Mouse (Mus musculus): ENCODE measurements around the gene Ifnab.

Gene Ifnab

GRCm38 (mm10) chr4:88691259-88691658, at the start of gene Ifnab:
Gene Ifnab (minus strand): TSS chr4:88691359.
- DNase-seq (ENCODE audit: low read depth) = no peak

GRCm38 (mm10) chr4:88739036-88739435, 47.9 kb upstream of the Ifnab start:
- DNase-seq (ENCODE audit: low read depth) = no peak

- peak; percentile 64 for DNase-seq (ENCODE audit: low read depth)
Observed at GRCm38 (mm10) chr4:88738480-88738879, 47.3 kb upstream of the Ifnab start.

- no peak for DNase-seq (ENCODE audit: low read depth)
Observed at GRCm38 (mm10) chr4:88727324-88727723, 36.2 kb upstream of the Ifnab start.

DNA sequence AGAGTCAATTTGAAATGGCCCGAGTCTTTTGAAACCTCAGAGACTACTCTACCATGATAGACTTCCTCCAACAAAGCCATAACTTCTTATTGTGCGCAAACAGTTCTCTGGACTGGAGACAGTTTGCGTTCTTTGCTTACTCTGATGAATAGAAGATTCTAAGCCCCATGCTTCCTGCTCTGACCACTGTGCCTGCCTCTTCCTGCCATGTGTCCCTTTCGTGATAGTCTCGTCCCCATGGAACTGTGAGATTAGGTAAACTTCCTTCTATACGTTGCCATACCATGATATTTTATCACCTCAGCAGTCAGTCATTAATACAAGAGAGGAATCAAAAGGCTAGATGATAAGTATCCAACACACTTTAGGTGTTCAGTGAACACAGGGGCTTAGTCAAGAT, 35.6 kb upstream of the Ifnab start:
- no peak for DNase-seq (ENCODE audit: low read depth)

DNA sequence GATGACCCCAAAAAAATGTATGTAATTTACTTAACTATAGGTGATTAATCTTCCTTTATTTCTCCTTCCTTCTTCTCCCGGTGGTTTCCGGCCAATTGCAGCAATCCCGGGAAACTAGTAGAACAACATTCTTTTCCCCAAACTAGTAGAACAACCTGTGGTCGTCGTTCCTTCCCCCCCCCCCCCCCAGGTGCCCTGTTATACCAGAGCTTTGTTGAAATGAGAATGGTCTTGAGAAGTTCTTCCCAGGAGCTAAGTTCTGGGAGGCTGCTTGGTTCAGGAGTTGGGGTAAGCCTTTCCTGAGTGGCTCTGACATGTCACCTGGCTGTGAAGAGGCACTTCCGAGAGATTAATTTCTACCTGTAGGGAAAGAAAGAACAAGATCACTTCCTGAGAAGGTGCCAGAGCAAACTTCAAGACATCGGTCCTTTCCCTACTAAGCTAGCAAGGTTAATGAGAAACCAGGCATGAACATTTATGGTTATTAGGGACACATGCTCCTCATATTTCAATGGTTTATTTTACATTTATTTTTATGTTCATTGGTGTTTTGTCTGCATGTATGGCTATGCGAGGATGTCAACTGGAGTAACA, 32.4 kb upstream of the Ifnab start:
- DNase-seq (ENCODE audit: low read depth) = no peak

DNA sequence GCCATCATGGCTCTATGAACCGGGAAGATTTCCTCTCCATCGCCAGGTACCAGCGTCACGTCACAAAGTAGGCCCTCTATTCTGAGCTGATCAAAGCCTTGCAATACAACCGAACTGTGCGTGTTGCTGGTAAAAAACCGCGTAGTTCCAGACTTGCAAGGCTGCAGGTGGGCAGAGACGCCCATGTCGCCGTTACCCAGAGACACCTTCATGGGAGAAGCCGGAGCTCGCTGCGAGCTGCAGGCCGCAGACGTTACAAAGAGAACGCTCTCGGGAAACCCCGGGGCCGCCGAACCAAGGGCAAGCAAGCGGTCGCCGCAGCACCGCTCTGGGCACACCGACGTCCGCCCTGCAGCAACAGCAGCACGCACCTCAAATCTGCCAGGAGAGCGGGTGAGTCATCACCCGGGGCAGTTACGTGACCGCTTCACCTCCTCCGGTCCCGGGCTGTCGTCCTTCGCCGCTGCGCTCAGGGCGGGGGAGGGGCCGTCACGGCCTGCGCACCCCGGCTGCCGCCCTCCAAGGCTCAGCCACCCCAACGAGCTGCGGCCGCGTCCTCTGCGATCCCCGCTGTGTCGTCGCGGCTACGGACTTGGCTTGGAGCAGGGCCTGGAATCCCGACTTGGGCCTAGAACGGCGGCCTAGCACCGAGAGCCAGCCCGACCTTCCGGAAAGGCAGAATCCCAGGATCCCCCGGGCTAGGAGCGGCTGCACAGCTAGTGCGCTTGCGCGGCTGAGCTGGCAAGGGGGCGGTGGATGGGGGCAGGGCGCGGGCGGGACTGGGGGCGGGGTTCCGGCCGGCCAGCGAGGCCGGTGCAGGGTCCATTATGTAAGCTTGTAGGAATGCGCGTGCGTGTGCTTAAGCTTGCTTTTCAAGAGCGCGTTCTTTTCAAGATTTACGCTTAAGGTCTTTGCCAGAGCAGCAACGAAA, 30.9 kb upstream of the Ifnab start, which contains the start of the genes Gm26566 and Klhl9:
Gene Gm26566, plus strand, starts transcription at position 15 of the 931 bp plus-strand sequence.
Gene Klhl9, minus strand, starts transcription at position 675 of the 931 bp plus-strand sequence.
- DNase-seq (ENCODE audit: low read depth) = peak; percentile 79

GRCm38 (mm10) chr4:88718715-88719114, 27.6 kb upstream of the Ifnab start:
- DNase-seq (ENCODE audit: low read depth) = no peak

- no peak for DNase-seq (ENCODE audit: low read depth)
Observed at GRCm38 (mm10) chr4:88715059-88715458, 23.9 kb upstream of the Ifnab start.

DNA sequence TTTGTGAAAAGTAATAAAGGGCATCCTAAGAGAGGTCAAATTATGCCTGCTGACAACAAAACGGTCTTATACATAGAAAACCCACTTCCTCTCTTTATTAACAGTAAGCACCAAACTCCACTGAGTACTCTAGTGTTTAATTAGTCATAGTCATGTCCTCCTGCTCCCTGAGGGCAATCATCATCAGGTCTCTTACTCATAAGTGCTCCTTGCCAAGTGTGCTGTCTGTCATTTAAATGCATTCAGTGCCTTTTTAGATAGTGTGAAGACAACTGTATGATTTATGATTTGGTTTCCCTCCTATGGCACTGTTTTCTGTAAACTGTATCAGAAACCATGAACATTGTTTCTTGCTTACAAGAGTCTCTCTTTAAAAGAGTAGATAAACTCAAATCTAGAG, 23.1 kb upstream of the Ifnab start:
- DNase-seq (ENCODE audit: low read depth) = no peak

DNA sequence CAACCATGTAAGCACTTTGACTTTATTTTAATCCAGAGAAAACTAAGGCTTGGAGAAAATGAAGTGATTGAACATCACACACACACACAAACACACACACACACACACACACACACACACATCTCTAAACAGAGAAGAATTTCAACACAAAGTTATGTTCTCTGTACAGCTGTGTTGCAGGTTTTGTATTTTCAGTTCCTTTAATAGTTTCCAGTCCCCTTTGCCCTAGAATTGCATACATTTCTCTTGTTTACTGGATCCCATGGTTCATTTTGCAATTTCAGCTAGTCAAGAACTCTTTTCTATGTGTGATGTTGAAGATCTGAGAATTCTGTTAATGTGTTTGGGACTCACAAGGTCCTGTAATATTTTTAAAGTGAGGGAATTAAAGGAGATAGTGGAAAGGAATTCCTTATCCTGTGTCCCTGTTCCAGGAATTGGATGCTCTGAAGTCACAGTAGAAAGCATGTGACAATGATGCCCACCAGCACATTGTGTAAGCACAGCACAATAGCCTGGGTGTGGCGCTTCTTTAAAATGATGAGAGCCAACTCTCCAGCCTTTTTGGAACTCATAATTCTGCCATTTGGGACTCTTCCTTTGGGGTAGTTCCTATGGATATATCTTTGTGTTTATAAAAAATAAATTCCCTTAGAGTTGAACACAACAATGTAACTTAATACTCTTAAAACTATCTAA, 16.1 kb upstream of the Ifnab start:
- DNase-seq (ENCODE audit: low read depth) = no peak

DNA sequence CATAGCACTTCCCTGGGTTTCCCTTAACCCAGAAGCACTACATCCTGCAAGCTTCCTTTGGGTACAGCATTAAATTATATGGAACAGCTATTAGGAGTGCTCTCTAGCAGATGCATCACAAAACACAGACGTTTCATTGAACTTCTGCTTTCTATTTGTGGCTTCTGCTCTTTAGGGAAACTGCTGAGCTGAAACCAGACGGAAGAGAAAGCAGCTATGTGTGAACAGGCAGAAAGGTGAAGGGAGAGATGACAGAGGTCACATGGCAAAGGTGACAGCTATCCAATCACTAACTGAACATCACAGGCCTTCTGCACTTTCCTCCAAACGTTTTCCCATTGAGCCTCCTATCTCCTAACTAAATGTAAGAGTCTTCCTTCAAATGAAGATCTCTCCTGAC, 14.8 kb upstream of the Ifnab start:
- no peak for DNase-seq (ENCODE audit: low read depth)

DNA sequence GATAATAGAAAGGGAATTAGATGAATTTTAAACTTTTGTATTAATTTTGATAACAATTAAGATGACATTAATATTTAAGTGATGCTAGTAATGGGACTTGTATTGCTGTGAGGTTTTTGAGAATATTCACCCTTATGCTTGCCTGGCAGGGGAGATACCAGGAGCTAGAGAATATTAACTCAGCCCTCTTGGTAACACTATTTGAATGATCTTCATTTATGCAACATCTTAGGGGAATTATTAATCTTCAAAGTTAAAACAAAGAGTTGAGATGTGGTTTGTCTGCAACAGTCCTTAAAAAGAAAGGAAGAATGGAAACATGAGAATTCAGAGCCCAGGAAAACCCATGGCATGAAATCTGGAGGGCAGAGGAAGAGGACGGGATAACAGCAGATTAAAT, 8.1 kb upstream of the Ifnab start:
- no peak for DNase-seq (ENCODE audit: low read depth)

DNA sequence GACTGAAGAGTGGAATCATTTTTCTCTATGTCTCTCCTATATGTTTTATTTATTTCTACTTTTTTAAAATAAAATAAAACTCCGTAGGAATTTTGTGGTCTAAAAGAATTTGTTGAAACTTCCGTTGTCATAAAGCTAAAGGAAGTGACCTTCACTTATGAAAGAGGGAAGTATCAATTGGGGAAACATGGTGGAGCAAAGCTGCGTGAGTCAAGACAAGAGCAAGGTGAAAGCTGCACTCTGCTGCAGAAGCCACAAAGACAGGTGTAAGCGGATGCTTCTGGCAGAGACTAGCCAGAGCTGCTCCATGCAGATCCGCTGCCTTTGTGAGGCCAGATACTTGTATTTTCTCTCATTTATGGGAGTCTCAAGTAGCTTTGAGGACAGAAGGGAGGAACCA, 7.6 kb upstream of the Ifnab start:
- DNase-seq (ENCODE audit: low read depth) = no peak

GRCm38 (mm10) chr4:88697753-88698152, 6.6 kb upstream of the Ifnab start:
- DNase-seq (ENCODE audit: low read depth) = no peak

- DNase-seq (ENCODE audit: low read depth) = no peak
Observed at GRCm38 (mm10) chr4:88697108-88697507, 5.9 kb upstream of the Ifnab start.

DNA sequence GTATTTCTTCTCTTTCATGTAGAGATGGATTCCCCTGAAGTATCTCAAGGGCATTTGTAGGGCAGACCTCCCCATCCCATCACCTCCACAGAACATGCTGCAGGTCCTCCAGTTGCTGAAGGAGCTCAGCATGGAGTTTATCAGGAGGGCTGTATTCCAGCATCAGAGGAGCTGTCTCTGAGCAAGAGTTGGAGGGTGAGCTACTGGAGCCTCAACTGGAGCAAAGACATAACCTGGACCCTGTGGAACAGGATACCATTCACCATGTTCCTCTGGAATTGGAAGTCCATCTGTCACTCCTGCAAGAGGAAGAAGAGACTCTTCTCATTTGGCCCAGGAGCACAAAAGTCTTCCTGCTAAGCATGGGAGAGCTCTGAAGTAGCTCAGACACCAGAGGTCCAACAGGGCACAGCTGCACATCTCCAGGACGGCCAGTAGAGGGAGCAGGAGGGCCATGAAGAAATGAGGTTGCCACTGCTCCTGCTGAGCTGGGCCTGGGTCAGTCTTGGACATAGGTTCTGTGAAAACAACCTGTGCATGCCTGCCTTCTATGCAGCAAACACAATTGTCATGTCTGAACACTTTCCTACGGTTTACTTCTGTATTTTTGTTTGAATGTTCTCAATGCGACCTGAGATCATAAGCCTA, 5.2 kb upstream of the Ifnab start:
- peak; percentile 45 for DNase-seq (ENCODE audit: low read depth)

DNA sequence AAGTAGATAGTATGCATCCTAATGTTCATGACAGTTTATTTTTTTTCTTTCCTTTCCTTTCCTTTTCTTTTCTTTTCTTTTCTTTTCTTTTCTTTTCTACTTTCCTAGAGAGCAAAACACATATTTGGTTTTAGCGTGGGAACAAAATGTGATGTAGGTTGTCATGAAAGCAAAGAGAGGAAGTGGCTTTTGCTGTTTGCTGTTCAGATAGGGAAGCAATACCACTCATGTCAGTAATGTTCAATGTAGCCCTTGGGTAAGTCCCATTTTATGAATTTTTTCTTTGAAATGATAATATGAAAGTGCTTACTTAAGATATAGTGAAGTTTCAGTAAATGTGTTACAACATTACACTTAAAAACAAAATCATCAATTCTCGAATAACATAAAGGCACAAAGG, 2.2 kb upstream of the Ifnab start:
- DNase-seq (ENCODE audit: low read depth) = no peak

DNA sequence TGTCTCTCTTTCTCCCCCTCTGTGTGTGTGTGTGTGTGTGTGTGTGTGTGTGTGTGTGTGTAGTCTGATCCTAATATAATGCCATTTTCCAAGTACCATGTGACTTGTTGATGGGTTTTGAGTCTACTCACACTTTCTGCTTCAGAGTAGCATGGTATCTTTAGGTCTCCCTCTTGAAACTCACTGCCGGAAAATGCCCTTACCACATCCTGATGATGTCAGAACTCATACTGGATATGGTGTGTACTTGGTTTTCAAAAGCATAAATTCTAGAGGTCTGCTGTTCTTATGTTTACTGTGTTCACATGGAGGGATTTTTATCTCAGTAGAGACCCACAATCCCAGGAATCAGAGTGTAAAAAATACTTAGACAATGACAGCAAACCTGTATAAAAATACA, 1.4 kb upstream of the Ifnab start:
- no peak for DNase-seq (ENCODE audit: low read depth)

GRCm38 (mm10) chr4:88683812-88684211, 7.3 kb downstream of the Ifnab start, which contains the start of gene Ifna2:
Gene Ifna2 (minus strand): TSS chr4:88683912.
- DNase-seq (ENCODE audit: low read depth) = no peak

DNA sequence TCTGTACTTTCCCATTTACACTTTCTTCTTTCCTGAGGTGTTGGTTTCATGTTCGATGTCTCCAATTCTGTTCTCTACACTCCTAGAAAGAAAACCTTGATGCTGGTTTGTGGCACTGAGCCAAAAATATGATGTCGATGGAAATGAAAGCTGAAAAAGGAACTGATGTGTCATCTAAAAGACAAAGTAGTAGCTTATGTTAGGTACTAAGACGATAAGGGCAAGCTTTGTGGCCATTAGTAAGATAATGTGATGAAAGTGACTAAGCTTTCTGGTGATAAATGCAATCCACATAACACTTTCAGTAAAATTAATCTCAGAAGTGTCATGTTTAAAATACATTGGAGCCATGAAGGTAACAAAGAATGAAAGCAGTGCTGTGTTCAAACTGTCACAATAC, 9.8 kb downstream of the Ifnab start:
- DNase-seq (ENCODE audit: low read depth) = no peak

- no peak for DNase-seq (ENCODE audit: low read depth)
Observed at GRCm38 (mm10) chr4:88680362-88680761, 10.8 kb downstream of the Ifnab start.
